Mouse (Mus musculus) layer of hippocampus, adult 18-20 months (tissue): Measurements from ENCODE around the gene Fam189a1. TPM values are rescaled to one million over a fixed set of nuclear protein-coding genes. Genes with fewer than 3 reads are reported as not detected.

ENCODE experiments used
- DNase-seq, 2 experiments: peaks; one replicate each; pipeline ENCODE4 v3.0.0; 2022; ENCODE audit warnings: low spot score in 2 of 2
- total RNA-seq, 2 experiments: library from RNA; stranded (reverse); gene quantifications; 2 replicates each; pipeline ENCODE4 v1.2.3; 2021

The Fam189a1 gene
- total RNA-seq, 2 experiments from 2014 or later = 65.0 to 72.8 TPM

GRCm38 (mm10) chr7:64889919-64890318, 266.5 kb downstream of the Fam189a1 start:
- peak in 1 of 2 experiments; percentile 54 for DNase-seq

GRCm38 (mm10) chr7:64884187-64884862, 272.0 kb downstream of the Fam189a1 start:
- DNase-seq = no peak

- no peak for DNase-seq
These were observed 274.1 kb downstream of the Fam189a1 start for GRCm38 (mm10) chr7:64882243-64882642.

GRCm38 (mm10) chr7:64881387-64881786, 275.0 kb downstream of the Fam189a1 start:
- DNase-seq = no peak

- DNase-seq = no peak
These were observed 276.0 kb downstream of the Fam189a1 start for GRCm38 (mm10) chr7:64880415-64880814.

- peak in 1 of 2 experiments; percentile 53 for DNase-seq
These were observed 281.4 kb downstream of the Fam189a1 start for GRCm38 (mm10) chr7:64874941-64875340.

GRCm38 (mm10) chr7:64873266-64873665, 283.1 kb downstream of the Fam189a1 start:
- DNase-seq = no peak

GRCm38 (mm10) chr7:64872743-64873241, 283.6 kb downstream of the Fam189a1 start, which contains the start of gene Nsmce3:
Nsmce3 (minus strand) TSS chr7:64872997.
- DNase-seq = peak; percentile 96 to 98

GRCm38 (mm10) chr7:64871987-64872742, 284.2 kb downstream of the Fam189a1 start:
- no peak for DNase-seq

- peak; percentile 48 to 67 for DNase-seq
These were observed 286.8 kb downstream of the Fam189a1 start for GRCm38 (mm10) chr7:64869549-64870065.

- no peak for DNase-seq
These were observed 292.8 kb downstream of the Fam189a1 start for GRCm38 (mm10) chr7:64863538-64863937.

GRCm38 (mm10) chr7:64862978-64863377, 293.4 kb downstream of the Fam189a1 start:
- DNase-seq = no peak

- no peak for DNase-seq
These were observed 299.8 kb downstream of the Fam189a1 start for GRCm38 (mm10) chr7:64856526-64857082.

GRCm38 (mm10) chr7:64855976-64856375, 300.4 kb downstream of the Fam189a1 start:
- no peak for DNase-seq

- DNase-seq = no peak
These were observed 300.9 kb downstream of the Fam189a1 start for GRCm38 (mm10) chr7:64855389-64855927.

GRCm38 (mm10) chr7:64850791-64851190, 305.6 kb downstream of the Fam189a1 start:
- no peak for DNase-seq

GRCm38 (mm10) chr7:64847366-64847899, 308.9 kb downstream of the Fam189a1 start:
- no peak for DNase-seq

- DNase-seq = no peak
These were observed 310.3 kb downstream of the Fam189a1 start for GRCm38 (mm10) chr7:64846061-64846460.

- DNase-seq = peak in 1 of 2 experiments; percentile 49
These were observed 315.3 kb downstream of the Fam189a1 start for GRCm38 (mm10) chr7:64840946-64841659.

GRCm38 (mm10) chr7:64840576-64840895, 315.8 kb downstream of the Fam189a1 start:
- DNase-seq = no peak
